Mouse (Mus musculus) bone marrow, adult 2 months (tissue): ENCODE measurements at regions not wholly inside any gene's neighbourhood (a gene's known extent, or its start where the extent isn't known, plus 50 kb on each side); places are given as distances from the start of the nearest gene placed in this dataset.

Experiments used
- CTCF ChIP-seq: fragments of 200-500 bp; IDR thresholded peaks from 2 replicates; pipeline ENCODE4 v1.5.1; 2011; ENCODE audit warnings: low read length, control low read depth; ENCODE audit not compliant: control insufficient read depth, insufficient read depth
- POLR2A ChIP-seq: fragments of 200-500 bp; IDR thresholded peaks from 2 replicates; pipeline ENCODE4 v1.6.1; 2011; ENCODE audit warnings: low read depth, mild to moderate bottlenecking, control low read depth, low read length, borderline replicate concordance; ENCODE audit not compliant: control insufficient read depth

DNA sequence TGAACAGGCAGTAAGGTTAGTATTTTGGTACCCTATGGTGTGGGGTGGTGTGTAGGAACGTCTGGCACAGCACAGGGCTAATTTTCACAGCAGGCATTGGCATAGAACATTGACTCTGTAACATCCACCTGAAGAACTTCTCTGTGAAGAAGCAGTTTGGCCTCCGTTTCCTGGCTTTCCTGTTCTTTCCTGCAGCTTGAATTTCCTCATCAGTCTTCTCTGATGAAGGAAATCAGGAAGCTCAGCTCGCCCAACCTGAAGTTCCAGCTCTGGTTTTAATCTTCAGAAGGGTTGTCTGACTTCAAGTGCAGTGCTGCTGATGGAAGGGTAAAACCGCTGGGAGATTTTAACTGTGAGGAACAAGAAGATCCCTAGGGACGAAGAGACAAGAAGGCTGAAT, 131.5 kb upstream of the Arhgap28 start:
- TF ChIP-seq POLR2A (no peak), CTCF (no peak)
